Mouse (Mus musculus) intestine, postnatal 0 days (tissue): Measurements from ENCODE around the gene Fgfbp1. TPM values are rescaled to one million over a fixed set of nuclear protein-coding genes. Genes with fewer than 3 reads are reported as not detected.
A peak's percentile ranks its signal among the peaks of the same experiment; 100 is the strongest.

Experiments
- ATAC-seq: fragments of 200-750 bp; cut with Nextera tagmentation; 2 replicates; pipeline ENCODE4 v1.8.0; 2017; ENCODE audit warnings: mild to moderate bottlenecking, moderate TSS enrichment, moderate library complexity
- H3K27ac ChIP-seq: fragments of 300-500 bp; sonication (generic); 2 replicates; pipeline ENCODE4 v1.5.1; 2014; ENCODE audit warnings: mild to moderate bottlenecking, low read depth, low read length, moderate library complexity
- H3K27me3 ChIP-seq: fragments of 300-500 bp; sonication (generic); replicated peaks from 2 replicates; pipeline ENCODE4 v1.6.1; 2014; ENCODE audit warnings: low read length, mixed read lengths; ENCODE audit not compliant: control insufficient read depth, insufficient read depth
- H3K36me3 ChIP-seq: fragments of 300-500 bp; sonication (generic); 2 replicates; pipeline ENCODE4 v1.6.1; 2014; ENCODE audit warnings: mild to moderate bottlenecking, moderate library complexity; ENCODE audit not compliant: control insufficient read depth, insufficient read depth
- H3K4me1 ChIP-seq: fragments of 300-500 bp; sonication (generic); replicated peaks from 2 replicates; pipeline ENCODE4 v1.6.1; 2014; ENCODE audit warnings: antibody characterized with exemption, low read length, mixed read lengths; ENCODE audit not compliant: control insufficient read depth, insufficient read depth
- H3K4me2 ChIP-seq: fragments of 300-500 bp; sonication (generic); replicated peaks from 2 replicates; pipeline ENCODE4 v1.6.1; 2014; ENCODE audit warnings: low read depth, mild to moderate bottlenecking, moderate library complexity
- H3K4me3 ChIP-seq: fragments of 300-500 bp; sonication (generic); 2 replicates; pipeline ENCODE4 v1.5.1; 2014; ENCODE audit warnings: low read depth, low read length
- H3K9ac ChIP-seq: fragments of 300-500 bp; sonication (generic); 2 replicates; pipeline ENCODE4 v1.6.1; 2014; ENCODE audit warnings: mild to moderate bottlenecking, low read depth, low read length
- H3K9me3 ChIP-seq: fragments of 300-500 bp; sonication (generic); 2 replicates; pipeline ENCODE4 v1.6.1; 2016; ENCODE audit warnings: mixed run types; ENCODE audit not compliant: control insufficient read depth
- CTCF ChIP-seq: sonication (generic); IDR thresholded peaks from 2 replicates; pipeline ENCODE4 v1.5.1; 2016; ENCODE audit warnings: low read depth, mild to moderate bottlenecking, control low read depth, antibody characterized with exemption, moderate library complexity
- WGBS: fragments of 180-500 bp; shearing (Covaris S2); extraction: QIAGEN DNeasy Blood & Tissue Kit; methylation state at CpG from one replicate; pipeline ENCODE4 v1.1.7; 2014; 5-methylcytosine and 5-hydroxymethylcytosine counted together
- polyA plus RNA-seq: library from polyadenylated mRNA; unstranded; fragments of >200 nt; fragmentation: Nextera tagmentation; extraction: Ambion mirVana; gene quantifications from 2 replicates; pipeline ENCODE4 v1.2.1, GENCODE M21; 2015

Fgfbp1 gene
- 19.2 and 20.4 TPM in 2 replicates for polyA plus RNA-seq

GRCm38 (mm10) chr5:43981620-43982019 is at the start of gene Fgfbp1:
TSS of gene Fgfbp1 (minus strand) at chr5:43981779.
- Histone ChIP-seq H3K9ac (no peak within 1 kb of the TSS), H3K9me3 (no peaks in the 10 kb centered on the region), H3K4me3 (peak within 1 kb of the TSS; percentile 7), H3K36me3 (no peaks in the 10 kb centered on the region), H3K4me2 (peak within 1 kb of the TSS; percentile 43), H3K27me3 (no peaks in the 10 kb centered on the region), H3K4me1 (no peaks in the 10 kb centered on the region; the same call in 1 of the 2 replicates), H3K27ac (no peak within 1 kb of the TSS)
- 10% methylated on average over 4 of the region's 4 CpGs for WGBS
- peak; percentile 80 for ATAC-seq
- TF ChIP-seq CTCF = no peak

GRCm38 (mm10) chr5:43998295-43998989 is 16.9 kb upstream of the Fgfbp1 start:
- 51% methylated on average over 9 of the region's 9 CpGs for WGBS
- Histone ChIP-seq H3K4me3 (no peak overlapping the region), H3K4me1 (0 out of 2 replicates have a peak, but pooled peaks cover 8% of the 10 kb centered on the region), H3K9ac (no peak overlapping the region), H3K36me3 (no peaks in the 10 kb centered on the region), H3K9me3 (no peaks in the 10 kb centered on the region), H3K4me2 (peak overlapping the region; percentile 43), H3K27ac (peak overlapping the region; percentile 66), H3K27me3 (no peaks in the 10 kb centered on the region)
- peak; percentile 84 for ATAC-seq
- TF ChIP-seq CTCF = 0 out of 2 replicates have a peak, but pooled peaks have one; percentile 16

GRCm38 (mm10) chr5:43997626-43998025 is 16.0 kb upstream of the Fgfbp1 start:
- Histone ChIP-seq H3K4me3 (no peak overlapping the region), H3K27me3 (no peaks in the 10 kb centered on the region), H3K9ac (no peak overlapping the region), H3K27ac (peak overlapping the region; percentile 66), H3K4me1 (0 out of 2 replicates have a peak, but pooled peaks cover 8% of the 10 kb centered on the region), H3K4me2 (peak overlapping the region; percentile 43), H3K9me3 (no peaks in the 10 kb centered on the region), H3K36me3 (no peaks in the 10 kb centered on the region)
- peak; percentile 47 for ATAC-seq
- TF ChIP-seq CTCF = no peak
- 48% methylated on average over 8 of the region's 8 CpGs for WGBS

GRCm38 (mm10) chr5:43996162-43996561 is 14.6 kb upstream of the Fgfbp1 start:
- 82% methylated on average over 4 of the region's 4 CpGs for whole genome bisulfite sequencing
- no peaks in the 10 kb centered on the region for H3K9me3 ChIP-seq
- no peaks in the 10 kb centered on the region for H3K36me3 ChIP-seq
- no peak for TF ChIP-seq CTCF
- no peak overlapping the region for H3K27ac ChIP-seq
- no peak overlapping the region for H3K4me3 ChIP-seq
- no peak overlapping the region for H3K4me2 ChIP-seq
- H3K4me1 ChIP-seq = 0 out of 2 replicates have a peak, but pooled peaks cover 8% of the 10 kb centered on the region
- ATAC-seq = no peak
- H3K9ac ChIP-seq = no peak overlapping the region
- H3K27me3 ChIP-seq = no peaks in the 10 kb centered on the region

- H3K27ac ChIP-seq = no peak overlapping the region
- 0 out of 2 replicates have a peak, but pooled peaks cover 8% of the 10 kb centered on the region for H3K4me1 ChIP-seq
- H3K4me2 ChIP-seq = no peak overlapping the region
- no peak overlapping the region for H3K4me3 ChIP-seq
- H3K27me3 ChIP-seq = no peaks in the 10 kb centered on the region
- no peak for ATAC-seq
- no peaks in the 10 kb centered on the region for H3K9me3 ChIP-seq
- no peak for TF ChIP-seq CTCF
- no peak overlapping the region for H3K9ac ChIP-seq
- 86% methylated on average over 2 of the region's 2 CpGs for WGBS
- H3K36me3 ChIP-seq = no peaks in the 10 kb centered on the region
Observed at GRCm38 (mm10) chr5:43994981-43995380, 13.4 kb upstream of the Fgfbp1 start.

GRCm38 (mm10) chr5:43990316-43990715 is 8.7 kb upstream of the Fgfbp1 start:
- Histone ChIP-seq H3K4me1 (no peaks in the 10 kb centered on the region), H3K36me3 (no peaks in the 10 kb centered on the region), H3K4me3 (no peak overlapping the region), H3K4me2 (no peak overlapping the region), H3K9me3 (no peaks in the 10 kb centered on the region), H3K9ac (no peak overlapping the region), H3K27ac (no peak overlapping the region), H3K27me3 (no peaks in the 10 kb centered on the region)
- ATAC-seq = no peak
- peak; percentile 94 for TF ChIP-seq CTCF
- 54% methylated on average over 6 of the region's 6 CpGs for WGBS
